Comparison of ENCODE assay signal across 49 mouse cellular contexts in the genomic region with DNA sequence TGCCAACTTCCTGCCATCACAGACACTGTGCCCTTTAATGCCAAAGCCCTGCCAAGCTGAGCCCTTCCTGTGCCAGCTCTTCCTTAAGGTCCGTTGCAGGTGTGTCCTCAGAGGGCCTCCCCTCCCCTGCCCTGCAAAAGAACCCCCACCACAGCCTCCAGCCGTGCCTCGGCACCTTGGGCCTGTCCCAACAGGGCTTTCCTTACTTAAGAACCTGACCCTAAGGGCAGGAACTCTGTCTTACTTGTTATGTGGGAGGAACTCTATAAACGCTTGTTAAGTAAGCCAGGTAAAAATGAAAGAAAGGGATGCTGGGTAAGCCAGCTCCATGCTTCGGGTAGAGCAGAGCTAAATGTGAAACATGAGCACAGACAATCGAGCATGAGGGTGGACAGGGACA. TPM values are rescaled to one million over a fixed set of nuclear protein-coding genes. Genes with fewer than 3 reads are reported as not detected.
"Had no signal": no experiment of that assay in that cellular context is flagged by ENCODE, and none has a peak within 500 bp of the region (broad histone marks: within the 10 kb centered on the region; RNA-seq: fewer than 3 reads in every experiment).

No protein-coding gene starts in this region.

- H3K4me3 ChIP-seq: heart, embryonic 10.5 days; heart, embryonic 12.5 days; heart, embryonic 13.5 days; heart, embryonic 15.5 days; hindbrain, embryonic 10.5 days; hindbrain, embryonic 12.5 days; hindbrain, embryonic 13.5 days; hindbrain, embryonic 15.5 days; intestine, embryonic 15.5 days; kidney, embryonic 15.5 days; layer of hippocampus, adult 2 months had no signal

- ATAC-seq: hindbrain, embryonic 16.5 days; hindbrain, postnatal 0 days; inflammation-experienced regulatory T-cells, adult 6 months; intestine, embryonic 15.5 days; intestine, embryonic 16.5 days; intestine, postnatal 0 days had no signal

- H3K27ac ChIP-seq: heart, embryonic 10.5 days; heart, embryonic 13.5 days; heart, embryonic 15.5 days; hindbrain, embryonic 10.5 days; hindbrain, embryonic 12.5 days; hindbrain, embryonic 13.5 days; hindbrain, embryonic 14.5 days; hindbrain, embryonic 15.5 days; hindbrain, postnatal 0 days; intestine, embryonic 15.5 days; kidney, embryonic 15.5 days; kidney, postnatal 0 days; layer of hippocampus, adult 2 months had no signal

- H3K9ac ChIP-seq: heart, embryonic 12.5 days; heart, embryonic 13.5 days; heart, embryonic 15.5 days; hindbrain, embryonic 12.5 days; hindbrain, embryonic 13.5 days; hindbrain, embryonic 14.5 days; hindbrain, embryonic 15.5 days; intestine, embryonic 15.5 days; kidney, embryonic 15.5 days had no signal

- H3K4me2 ChIP-seq: heart, embryonic 11.5 days; heart, embryonic 12.5 days; heart, embryonic 13.5 days; heart, embryonic 15.5 days; hindbrain, embryonic 12.5 days; hindbrain, embryonic 13.5 days; hindbrain, embryonic 14.5 days; hindbrain, embryonic 15.5 days; intestine, embryonic 15.5 days; kidney, embryonic 15.5 days had no signal

- DNase-seq: heart, postnatal 10 days; heart, postnatal 14 days; heart, postnatal 36 days; heart, postnatal 4 days; kidney, adult 11 months; kidney, adult 18-20 months; kidney, adult 2 months; kidney, adult 8-10 months; kidney, adult 9 months; kidney, postnatal 10 days; kidney, postnatal 14 days; kidney, postnatal 25 days; kidney, postnatal 36 days; kidney, postnatal 4 days; layer of hippocampus, adult 9-11 months; layer of hippocampus, postnatal 36 days had no signal

- H3K36me3 ChIP-seq: heart, embryonic 10.5 days; heart, embryonic 12.5 days; heart, embryonic 13.5 days; heart, embryonic 15.5 days; hindbrain, embryonic 10.5 days; hindbrain, embryonic 12.5 days; hindbrain, embryonic 13.5 days; hindbrain, embryonic 15.5 days; intestine, embryonic 15.5 days; kidney, embryonic 15.5 days had no signal

- H3K9me3 ChIP-seq: heart, embryonic 10.5 days; heart, embryonic 12.5 days; heart, embryonic 13.5 days; heart, embryonic 15.5 days; hindbrain, embryonic 10.5 days; hindbrain, embryonic 12.5 days; hindbrain, embryonic 13.5 days; hindbrain, embryonic 15.5 days; intestine, embryonic 15.5 days; kidney, embryonic 15.5 days had no signal

RNA-seq across cellular contexts. Expression of a gene that starts 7.1 kb away (rescaled TPM):
- total RNA-seq: heart, postnatal 25 days; heart, postnatal 36 days; hematopoietic stem cell, adult 5-6 weeks; layer of hippocampus, adult 2 months; layer of hippocampus, postnatal 36 days had no signal
- polyA plus RNA-seq: hindbrain, embryonic 11.5 days; hindbrain, embryonic 12.5 days; inflammation-experienced regulatory T-cells, adult 6 months; intestine, embryonic 16.5 days had no signal

RNA-seq across cellular contexts. Expression of a gene that starts 8.5 kb away (rescaled TPM):
- total RNA-seq: heart, postnatal 10 days; heart, postnatal 14 days; heart, postnatal 25 days; heart, postnatal 36 days; heart, postnatal 4 days; hematopoietic stem cell, adult 5-6 weeks; hindbrain, postnatal 0 days; layer of hippocampus, adult 18-20 months; layer of hippocampus, adult 2 months; layer of hippocampus, adult 8-10 months; layer of hippocampus, postnatal 10 days; layer of hippocampus, postnatal 14 days; layer of hippocampus, postnatal 25 days; layer of hippocampus, postnatal 36 days had no signal
- polyA plus RNA-seq: heart, embryonic 10.5 days; heart, embryonic 12.5 days; heart, postnatal 0 days; hindbrain, embryonic 10.5 days; hindbrain, embryonic 11.5 days; hindbrain, embryonic 12.5 days; hindbrain, embryonic 13.5 days; hindbrain, embryonic 14.5 days; hindbrain, embryonic 16.5 days; hindbrain, postnatal 0 days; inflammation-experienced regulatory T-cells, adult 6 months; kidney, adult 2 months had no signal

RNA-seq across cellular contexts. Expression of a gene that starts 21.1 kb away (rescaled TPM):
- total RNA-seq: heart, postnatal 10 days; heart, postnatal 14 days; heart, postnatal 25 days; heart, postnatal 36 days; hematopoietic stem cell, adult 5-6 weeks; hindbrain, postnatal 0 days; layer of hippocampus, adult 18-20 months; layer of hippocampus, adult 2 months; layer of hippocampus, adult 8-10 months; layer of hippocampus, postnatal 10 days; layer of hippocampus, postnatal 14 days; layer of hippocampus, postnatal 25 days; layer of hippocampus, postnatal 36 days had no signal
- polyA plus RNA-seq: heart, embryonic 10.5 days; heart, embryonic 11.5 days; heart, embryonic 12.5 days; heart, embryonic 13.5 days; heart, embryonic 14.5 days; heart, embryonic 16.5 days; heart, postnatal 0 days; hindbrain, embryonic 10.5 days; hindbrain, embryonic 11.5 days; hindbrain, embryonic 12.5 days; hindbrain, embryonic 13.5 days; hindbrain, embryonic 15.5 days; hindbrain, postnatal 0 days; inflammation-experienced regulatory T-cells, adult 6 months; kidney, embryonic 14.5 days had no signal

RNA-seq across cellular contexts. Expression of a gene that starts 40.3 kb away (rescaled TPM):
- total RNA-seq: heart, postnatal 10 days; heart, postnatal 14 days; heart, postnatal 25 days; heart, postnatal 36 days; heart, postnatal 4 days; hematopoietic stem cell, adult 5-6 weeks; layer of hippocampus, adult 18-20 months; layer of hippocampus, adult 2 months; layer of hippocampus, adult 8-10 months; layer of hippocampus, postnatal 10 days; layer of hippocampus, postnatal 14 days; layer of hippocampus, postnatal 25 days; layer of hippocampus, postnatal 36 days had no signal
- polyA plus RNA-seq: heart, embryonic 10.5 days; heart, embryonic 11.5 days; heart, embryonic 12.5 days; heart, embryonic 13.5 days; heart, embryonic 14.5 days; heart, embryonic 15.5 days; heart, embryonic 16.5 days; heart, postnatal 0 days; hindbrain, embryonic 10.5 days; hindbrain, embryonic 11.5 days; hindbrain, embryonic 12.5 days; hindbrain, embryonic 13.5 days; hindbrain, embryonic 14.5 days; hindbrain, embryonic 15.5 days; hindbrain, embryonic 16.5 days; hindbrain, postnatal 0 days; inflammation-experienced regulatory T-cells, adult 6 months; intestine, embryonic 14.5 days; intestine, embryonic 15.5 days; intestine, embryonic 16.5 days; intestine, postnatal 0 days; kidney, adult 2 months; kidney, embryonic 14.5 days; kidney, embryonic 15.5 days; kidney, embryonic 16.5 days; kidney, postnatal 0 days had no signal
